Comparison of ENCODE assay signal across 8 mouse cellular contexts in genomic region chr4:132535406-132536121, GRCm38 (mm10). TPM values are rescaled to one million over a fixed set of nuclear protein-coding genes. Genes with fewer than 3 reads are reported as not detected.
DNase-seq lines count a peak whose midpoint lies in the region; ATAC-seq and TF ChIP-seq lines count a peak whose summit lies in the region.

Dnajc8 (plus strand) TSS chr4:132535550.

- H3K4me3 ChIP-seq in embryonic facial prominence, embryonic 14.5 days (ENCODE audit: low read depth, low read length) = peak within 1 kb of the TSS; percentile 94
- H3K4me3 ChIP-seq in limb, embryonic 14.5 days (replicated peaks; ENCODE audit: low read length) = peak within 1 kb of the TSS; percentile 100
- H3K4me3 ChIP-seq in midbrain, postnatal 0 days (ENCODE audit: low read depth, low read length) = peak within 1 kb of the TSS; percentile 100

- no peak for TF ChIP-seq CTCF in midbrain, postnatal 0 days (IDR thresholded peaks at IDR 0.05)

- no peak for TF ChIP-seq POLR2A in limb, embryonic 14.5 days (IDR thresholded peaks at IDR 0.05; ENCODE audit: borderline replicate concordance, extremely low read depth, insufficient read depth, insufficient read length)

- peak within 1 kb of the TSS; percentile 72 for H3K4me2 ChIP-seq in embryonic facial prominence, embryonic 14.5 days (ENCODE audit: low read depth, low read length)
- peak within 1 kb of the TSS; percentile 71 for H3K4me2 ChIP-seq in limb, embryonic 14.5 days (replicated peaks; ENCODE audit: low read depth, low read length, severe bottlenecking)
- peak within 1 kb of the TSS; percentile 77 for H3K4me2 ChIP-seq in midbrain, postnatal 0 days (ENCODE audit: low read depth, low read length, poor library complexity, severe bottlenecking)

- peaks cover 14% of the 10 kb centered on the region for H3K4me1 ChIP-seq in embryonic facial prominence, embryonic 14.5 days (ENCODE audit: control insufficient read depth, insufficient read depth, low read length)
- H3K4me1 ChIP-seq in limb, embryonic 14.5 days (ENCODE audit: control insufficient read depth, insufficient read depth, low read length) = peaks cover 11% of the 10 kb centered on the region
- peaks cover 9% of the 10 kb centered on the region; the same call in 1 of the 2 replicates for H3K4me1 ChIP-seq in midbrain, postnatal 0 days (ENCODE audit: insufficient read depth, low read length)

- WGBS in embryonic facial prominence, embryonic 14.5 days = under 1% methylated on average over 42 of the region's 60 CpGs
- WGBS in limb, embryonic 14.5 days = under 1% methylated on average over 56 of the region's 60 CpGs
- under 1% methylated on average over 59 of the region's 60 CpGs for WGBS in midbrain, postnatal 0 days

- peaks cover 39% of the 10 kb centered on the region for H3K36me3 ChIP-seq in embryonic facial prominence, embryonic 14.5 days (ENCODE audit: control insufficient read depth, insufficient read depth, low read length)
- H3K36me3 ChIP-seq in limb, embryonic 14.5 days (ENCODE audit: control insufficient read depth, insufficient read depth, low read length) = peaks cover 32% of the 10 kb centered on the region
- H3K36me3 ChIP-seq in midbrain, postnatal 0 days (ENCODE audit: insufficient read depth, low read length) = no peaks in the 10 kb centered on the region

- no peaks in the 10 kb centered on the region for H3K9me3 ChIP-seq in embryonic facial prominence, embryonic 14.5 days (ENCODE audit: control insufficient read depth, low read length)
- no peaks in the 10 kb centered on the region for H3K9me3 ChIP-seq in limb, embryonic 14.5 days (ENCODE audit: control insufficient read depth, low read length)
- H3K9me3 ChIP-seq in midbrain, postnatal 0 days (ENCODE audit: low read length) = no peaks in the 10 kb centered on the region

- DNase-seq in 3T3-L1 (ENCODE audit: low read depth, low spot score) = peak; percentile 93
- DNase-seq in adrenal gland, postnatal 4 days (ENCODE audit: low spot score in 2 of 2) = peak; percentile 88
- peak; percentile 97 for DNase-seq in embryonic facial prominence, embryonic 14.5 days (ENCODE audit: low spot score)
- DNase-seq in heart, adult 8-10 months (ENCODE audit: low spot score) = peak; percentile 94
- DNase-seq in kidney, adult 9 months = peak; percentile 95
- DNase-seq in limb, embryonic 14.5 days (ENCODE audit: low spot score) = peak; percentile 94
- DNase-seq in midbrain, postnatal 0 days (ENCODE audit: low spot score) = peak; percentile 95
- DNase-seq in spleen, postnatal 14 days (ENCODE audit: low spot score in 2 of 2) = peak; percentile 93 to 96

- H3K27ac ChIP-seq in embryonic facial prominence, embryonic 14.5 days (replicated peaks; ENCODE audit: low read depth, low read length) = peak within 1 kb of the TSS; percentile 64
- peak within 1 kb of the TSS; percentile 71 for H3K27ac ChIP-seq in limb, embryonic 14.5 days (replicated peaks; ENCODE audit: low read depth, low read length)
- H3K27ac ChIP-seq in midbrain, postnatal 0 days (ENCODE audit: low read depth, low read length) = peak within 1 kb of the TSS; percentile 88

- H3K27me3 ChIP-seq in embryonic facial prominence, embryonic 14.5 days (replicated peaks; ENCODE audit: control insufficient read depth, insufficient read depth, low read length) = no peaks in the 10 kb centered on the region
- H3K27me3 ChIP-seq in limb, embryonic 14.5 days (ENCODE audit: control insufficient read depth, insufficient read depth, low read length) = no peaks in the 10 kb centered on the region
- H3K27me3 ChIP-seq in midbrain, postnatal 0 days (ENCODE audit: insufficient read depth, low read length) = no peaks in the 10 kb centered on the region

- peak; percentile 76 for ATAC-seq in embryonic facial prominence, embryonic 14.5 days (ENCODE audit: low read depth)
- ATAC-seq in limb, embryonic 14.5 days (ENCODE audit: low FRiP score, low read depth) = peak; percentile 79
- ATAC-seq in midbrain, postnatal 0 days (ENCODE audit: low FRiP score) = peak; percentile 82

- peak within 1 kb of the TSS; percentile 91 for H3K9ac ChIP-seq in embryonic facial prominence, embryonic 14.5 days (ENCODE audit: low read depth, low read length)
- H3K9ac ChIP-seq in limb, embryonic 14.5 days (ENCODE audit: low read depth, low read length, severe bottlenecking) = peak within 1 kb of the TSS; percentile 91
- peak within 1 kb of the TSS; percentile 93 for H3K9ac ChIP-seq in midbrain, postnatal 0 days (replicated peaks; ENCODE audit: low read length, poor library complexity, severe bottlenecking)

RNA-seq across cellular contexts. Expression of gene Dnajc8, which starts in this region (rescaled TPM):
- 100 to 1,000 TPM; 110 to 116 TPM for total RNA-seq in adrenal gland, postnatal 4 days (2021)
- polyA plus RNA-seq in embryonic facial prominence, embryonic 14.5 days (2014; fragmentation: Nextera tagmentation; extraction: Ambion mirVana) = 133 and 136 TPM in 2 replicates
- total RNA-seq in heart, adult 8-10 months (2022) = 10 to 100 TPM; 50.4 to 67.2 (median 58.2) TPM
- 91.3 and 114 TPM in 2 replicates for polyA plus RNA-seq in limb, embryonic 14.5 days (2012; rRNA removed)
- 144 and 153 TPM in 2 replicates for polyA plus RNA-seq in limb, embryonic 14.5 days (2014; fragmentation: Nextera tagmentation; extraction: Ambion mirVana)
- total RNA-seq in midbrain, postnatal 0 days (2014; rRNA removed) = 89.1 and 101 TPM in 2 replicates
- polyA plus RNA-seq in midbrain, postnatal 0 days (2015; fragmentation: Nextera tagmentation; extraction: Ambion mirVana) = 168 and 169 TPM in 2 replicates

Comparison
In these comparisons a context has a peak if more than half of its experiments do, and no peak if none do; other contexts are left out.
1. Peak in every context shown above with its lines: DNase-seq, ATAC-seq, H3K4me3 ChIP-seq and H3K27ac ChIP-seq.